Mouse (Mus musculus) megakaryocyte, embryonic 14.5 days (primary cell): ENCODE measurements around the gene Hipk3.

Source experiments
- FLI1 ChIP-seq: IDR thresholded peaks from 2 replicates; pipeline ENCODE4 v1.6.1; 2012; ENCODE audit warnings: low read length, inconsistent platforms, mixed read lengths
- GATA1 ChIP-seq: IDR thresholded peaks from 3 replicates; pipeline ENCODE4 v1.6.1; 2012; ENCODE audit warnings: mixed read lengths, low read length, inconsistent platforms, borderline replicate concordance

DNA sequence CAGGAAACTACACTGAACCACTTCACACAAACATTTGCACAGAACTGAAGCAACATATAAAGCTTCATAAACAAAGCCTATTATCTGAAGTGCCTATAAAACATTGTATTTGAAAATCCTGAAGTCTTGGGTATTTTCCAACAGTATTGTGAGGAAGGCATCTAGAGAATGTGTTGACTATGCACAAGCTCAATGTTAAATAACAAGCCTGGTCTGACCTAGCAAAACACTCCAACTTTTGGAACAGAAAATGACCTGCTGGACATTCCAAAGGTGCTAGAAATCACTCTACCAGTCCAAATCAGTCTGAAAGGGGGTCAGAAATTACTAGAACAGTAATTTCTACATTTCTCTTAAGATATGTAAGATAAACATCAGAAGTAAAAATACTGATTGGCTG is 12.1 kb downstream of the Hipk3 start:
- TF ChIP-seq GATA1 (no peak), FLI1 (no peak)
